Mouse (Mus musculus) limb, embryonic 14.5 days (tissue): ENCODE results near the gene Id3. TPM values are rescaled to one million over a fixed set of nuclear protein-coding genes. Genes with fewer than 3 reads are reported as not detected.

Source experiments
- ATAC-seq: fragments of 200-750 bp; cut with Nextera tagmentation; 2 replicates; pipeline ENCODE4 v1.8.0; 2017; ENCODE audit warnings: low read depth, moderate number of reproducible peaks, moderate TSS enrichment; ENCODE audit not compliant: low FRiP score
- DNase-seq: peaks from one replicate; pipeline ENCODE4 v3.0.0-alpha.2; 2015; ENCODE audit warnings: low spot score
- H3K27ac ChIP-seq: fragments of 300-500 bp; sonication (generic); replicated peaks from 2 replicates; pipeline ENCODE4 v1.5.1; 2014; ENCODE audit warnings: low read depth, mild to moderate bottlenecking, low read length, moderate library complexity, mixed read lengths
- H3K27me3 ChIP-seq: fragments of 300-500 bp; sonication (generic); 2 replicates; pipeline ENCODE4 v1.6.1; 2014; ENCODE audit warnings: low read length, mixed read lengths; ENCODE audit not compliant: control insufficient read depth, insufficient read depth
- H3K36me3 ChIP-seq: fragments of 300-500 bp; sonication (generic); 2 replicates; pipeline ENCODE4 v1.6.1; 2014; ENCODE audit warnings: mild to moderate bottlenecking, low read length, moderate library complexity, mixed read lengths; ENCODE audit not compliant: control insufficient read depth, insufficient read depth
- H3K4me1 ChIP-seq: fragments of 300-500 bp; sonication (generic); 2 replicates; pipeline ENCODE4 v1.6.1; 2014; ENCODE audit warnings: antibody characterized with exemption, low read length, mixed read lengths; ENCODE audit not compliant: control insufficient read depth, insufficient read depth
- H3K4me2 ChIP-seq: fragments of 300-500 bp; sonication (generic); replicated peaks from 2 replicates; pipeline ENCODE4 v1.6.1; 2014; ENCODE audit warnings: low read depth, mild to moderate bottlenecking, low read length, moderate library complexity; ENCODE audit not compliant: severe bottlenecking
- H3K4me3 ChIP-seq: fragments of 300-500 bp; sonication (generic); replicated peaks from 2 replicates; pipeline ENCODE4 v1.5.1; 2014; ENCODE audit warnings: low read length
- H3K9ac ChIP-seq: fragments of 300-500 bp; sonication (generic); 2 replicates; pipeline ENCODE4 v1.6.1; 2014; ENCODE audit warnings: mild to moderate bottlenecking, low read depth, low read length, moderate library complexity; ENCODE audit not compliant: severe bottlenecking
- H3K9me3 ChIP-seq: fragments of 300-500 bp; sonication (generic); 2 replicates; pipeline ENCODE4 v1.6.1; 2016; ENCODE audit warnings: low read length; ENCODE audit not compliant: control insufficient read depth
- POLR2A ChIP-seq: fragments of 200-500 bp; IDR thresholded peaks from 2 replicates; pipeline ENCODE4 v1.8.0; 2012; ENCODE audit warnings: inconsistent platforms, mild to moderate bottlenecking, moderate library complexity, borderline replicate concordance; ENCODE audit not compliant: insufficient read depth, insufficient read length; ENCODE audit errors: extremely low read depth
- WGBS: fragments of 180-500 bp; shearing (Covaris S2); extraction: QIAGEN DNeasy Blood & Tissue Kit; methylation state at CpG from one replicate; pipeline ENCODE4 v1.1.7; 2014; 5-methylcytosine and 5-hydroxymethylcytosine counted together
- polyA plus RNA-seq, 2 experiments: library from polyadenylated mRNA; depleted of rRNA in 1 of 2; stranded (reverse) in 1 of 2; unstranded in 1 of 2; fragments of >200 nt; fragmentation: Nextera tagmentation in 1 of 2; extraction: Ambion mirVana in 1 of 2; gene quantifications; 2 replicates each; pipeline versions ENCODE4 v1.2.1 to v1.2.3; 2012 to 2014

The Id3 gene
- polyA plus RNA-seq, 2 experiments, result 417 to 500 TPM

- H3K27ac ChIP-seq, result no peak overlapping the region
- no peak for ATAC-seq
- no peak for TF ChIP-seq POLR2A
- no peaks in the 10 kb centered on the region for H3K9me3 ChIP-seq
- no peak overlapping the region for H3K9ac ChIP-seq
- H3K4me2 ChIP-seq, result no peak overlapping the region
- H3K36me3 ChIP-seq, result no peaks in the 10 kb centered on the region
- H3K4me3 ChIP-seq, result no peak overlapping the region
- no peaks in the 10 kb centered on the region for H3K27me3 ChIP-seq
- 91% methylated on average over 2 of the region's 2 CpGs for WGBS
- peaks cover 9% of the 10 kb centered on the region for H3K4me1 ChIP-seq
- no peak for DNase-seq
Observed at GRCm38 (mm10) chr4:136109153-136109552, 34.1 kb upstream of the Id3 start.

GRCm38 (mm10) chr4:136109941-136110900 lies 33.1 kb upstream of the Id3 start:
- H3K4me2 ChIP-seq, result no peak overlapping the region
- H3K4me1 ChIP-seq, result peaks cover under 1% of the 10 kb centered on the region
- H3K4me3 ChIP-seq, result no peak overlapping the region
- no peak overlapping the region for H3K27ac ChIP-seq
- TF ChIP-seq POLR2A, result no peak
- ATAC-seq, result no peak
- H3K9me3 ChIP-seq, result no peaks in the 10 kb centered on the region
- no peaks in the 10 kb centered on the region for H3K27me3 ChIP-seq
- H3K9ac ChIP-seq, result no peak overlapping the region
- 71% methylated on average over 10 of the region's 10 CpGs for WGBS
- peak; percentile 35 for DNase-seq
- H3K36me3 ChIP-seq, result no peaks in the 10 kb centered on the region

GRCm38 (mm10) chr4:136112344-136112743 lies 31.0 kb upstream of the Id3 start:
- H3K36me3 ChIP-seq, result no peaks in the 10 kb centered on the region
- no peak overlapping the region for H3K4me3 ChIP-seq
- no peak overlapping the region for H3K4me2 ChIP-seq
- DNase-seq, result no peak
- no peaks in the 10 kb centered on the region for H3K27me3 ChIP-seq
- WGBS, result 53% methylated on average over 5 of the region's 5 CpGs
- no peak overlapping the region for H3K9ac ChIP-seq
- no peaks in the 10 kb centered on the region for H3K9me3 ChIP-seq
- TF ChIP-seq POLR2A, result no peak
- H3K27ac ChIP-seq, result no peak overlapping the region
- no peaks in the 10 kb centered on the region for H3K4me1 ChIP-seq
- no peak for ATAC-seq

- no peak overlapping the region for H3K4me3 ChIP-seq
- 90% methylated on average over 5 of the region's 5 CpGs for WGBS
- no peak for TF ChIP-seq POLR2A
- H3K9ac ChIP-seq, result no peak overlapping the region
- no peaks in the 10 kb centered on the region for H3K36me3 ChIP-seq
- no peak for DNase-seq
- H3K27me3 ChIP-seq, result no peaks in the 10 kb centered on the region
- H3K4me1 ChIP-seq, result no peaks in the 10 kb centered on the region; the same call in 1 of the 2 replicates
- no peak for ATAC-seq
- no peak overlapping the region for H3K27ac ChIP-seq
- H3K4me2 ChIP-seq, result no peak overlapping the region
- H3K9me3 ChIP-seq, result no peaks in the 10 kb centered on the region
Observed at GRCm38 (mm10) chr4:136114747-136115146, 28.6 kb upstream of the Id3 start.

GRCm38 (mm10) chr4:136117022-136117421 lies 26.3 kb upstream of the Id3 start:
- DNase-seq (peak; percentile 43), ATAC-seq (no peak)
- Histone ChIP-seq H3K4me3 (no peak overlapping the region), H3K4me1 (no peaks in the 10 kb centered on the region; the same call in 1 of the 2 replicates), H3K9ac (no peak overlapping the region), H3K27me3 (no peaks in the 10 kb centered on the region), H3K9me3 (no peaks in the 10 kb centered on the region), H3K36me3 (no peaks in the 10 kb centered on the region), H3K27ac (no peak overlapping the region), H3K4me2 (no peak overlapping the region)
- WGBS, result 62% methylated on average over 13 of the region's 13 CpGs
- no peak for TF ChIP-seq POLR2A
